Mouse (Mus musculus) liver, postnatal 0 days (tissue): Measurements from ENCODE around the gene Pgam2.

Experiments used
- CTCF ChIP-seq: sonication (generic); IDR thresholded peaks from 2 replicates; pipeline ENCODE4 v1.5.1; 2016; ENCODE audit warnings: antibody characterized with exemption, low read depth
- EP300 ChIP-seq: IDR thresholded peaks from 2 replicates; pipeline ENCODE4 v1.6.1; 2016; ENCODE audit warnings: antibody characterized with exemption, low read depth, mild to moderate bottlenecking

GRCm38 (mm10) chr11:5819223-5819622 lies 15.7 kb upstream of the Pgam2 start:
- TF ChIP-seq CTCF (no peak), EP300 (no peak)
